Mouse (Mus musculus) brain, embryonic 14.5 days (tissue): ENCODE data around the gene Pgam5. TPM values are rescaled to one million over a fixed set of nuclear protein-coding genes. Genes with fewer than 3 reads are reported as not detected.
A peak's percentile ranks its signal among the peaks of the same experiment; 100 is the strongest.

Source experiments
- DNase-seq: peaks from one replicate; pipeline ENCODE4 v3.0.0-alpha.2; 2011; ENCODE audit warnings: low read depth
- CTCF ChIP-seq: fragments of 200-500 bp; IDR thresholded peaks from 2 replicates; pipeline ENCODE4 v1.5.1; 2012; ENCODE audit warnings: inconsistent platforms, mild to moderate bottlenecking, moderate library complexity, borderline replicate concordance; ENCODE audit not compliant: insufficient read depth, insufficient read length; ENCODE audit errors: extremely low read depth
- POLR2A ChIP-seq: fragments of 200-500 bp; IDR thresholded peaks from 2 replicates; pipeline ENCODE4 v1.6.1; 2012; ENCODE audit warnings: mild to moderate bottlenecking, inconsistent platforms, borderline replicate concordance; ENCODE audit not compliant: poor library complexity, insufficient read depth, insufficient read length, severe bottlenecking; ENCODE audit errors: extremely low read depth
- polyA plus RNA-seq: library from polyadenylated mRNA; depleted of rRNA; stranded (reverse); fragments of >200 nt; gene quantifications from 2 replicates; pipeline ENCODE4 v1.2.3, GENCODE M21; 2012; rRNA removed

Gene Pgam5
- polyA plus RNA-seq: 55.4 and 55.9 TPM in 2 replicates

- TF ChIP-seq POLR2A (peak; percentile 82), CTCF (peak; percentile 86)
- DNase-seq: peak; percentile 95
Observed at GRCm38 (mm10) chr5:110269141-110270101, at the start of gene Pgam5. Gene Pgam5, minus strand, starts transcription at chr5:110269913.

DNA sequence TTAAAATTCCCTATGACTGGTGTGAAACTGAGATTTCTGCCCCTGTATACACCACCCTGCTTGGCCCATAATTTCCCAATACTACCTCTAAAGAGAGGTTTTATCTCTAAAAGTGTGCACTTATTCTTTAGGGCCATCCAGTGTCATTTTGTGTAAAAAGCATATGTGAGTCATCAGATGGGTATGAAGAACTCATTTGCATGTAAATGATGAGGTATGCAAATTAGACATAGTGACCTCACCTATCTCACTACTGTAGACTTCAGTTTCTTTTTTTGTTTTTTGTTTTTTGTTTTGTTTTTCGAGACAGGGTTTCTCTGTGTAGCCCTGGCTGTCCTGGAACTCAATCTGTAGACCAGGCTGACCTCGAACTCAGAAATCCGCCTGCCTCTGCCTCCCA lies 43.4 kb upstream of the Pgam5 start:
- DNase-seq: no peak
- TF ChIP-seq CTCF: no peak
- no peak for TF ChIP-seq POLR2A

DNA sequence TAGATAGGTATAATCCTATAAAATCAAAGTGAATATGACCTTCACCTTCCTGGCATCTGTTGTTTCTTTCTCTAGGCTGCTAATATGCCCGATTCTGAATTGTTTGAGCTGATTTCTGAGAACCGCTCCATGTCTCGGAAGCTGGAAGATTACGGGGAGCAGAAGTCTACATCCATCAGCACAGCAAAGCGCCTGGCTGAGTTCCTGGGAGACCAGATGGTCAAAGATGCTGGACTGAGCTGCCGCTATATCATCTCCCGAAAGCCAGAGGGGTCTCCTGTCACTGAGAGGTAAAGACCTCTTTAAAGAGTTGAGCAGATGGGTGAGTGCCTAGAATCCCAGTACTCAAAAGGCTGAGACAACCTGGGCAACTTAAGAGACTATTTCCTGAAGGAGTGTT lies 39.1 kb upstream of the Pgam5 start:
- no peak for DNase-seq
- no peak for TF ChIP-seq CTCF

DNA sequence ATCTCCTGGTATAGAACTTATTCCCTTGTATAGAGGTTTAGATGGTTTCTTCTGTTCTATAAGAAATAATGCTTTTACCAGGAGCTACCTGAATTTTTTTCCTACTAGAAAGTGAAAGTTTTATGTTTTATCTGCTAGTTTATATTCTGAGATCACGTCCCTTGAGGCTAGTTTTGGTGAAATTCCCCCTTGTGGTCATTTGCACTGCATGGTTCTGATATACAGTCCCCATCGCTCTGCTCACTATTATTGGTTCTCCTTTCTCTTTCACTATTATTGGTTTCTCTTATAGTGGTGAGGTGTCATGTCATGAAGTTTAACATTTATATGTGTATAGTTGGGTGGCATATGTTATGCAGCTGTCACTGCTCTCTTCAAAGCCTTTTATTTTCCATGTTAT lies 30.9 kb upstream of the Pgam5 start:
- DNase-seq: no peak
- no peak for TF ChIP-seq CTCF
- TF ChIP-seq POLR2A: no peak

GRCm38 (mm10) chr5:110296637-110297036 lies 26.9 kb upstream of the Pgam5 start:
- DNase-seq: no peak
- TF ChIP-seq CTCF: no peak
- no peak for TF ChIP-seq POLR2A

- DNase-seq: no peak
- TF ChIP-seq CTCF (no peak), POLR2A (no peak)
Observed at GRCm38 (mm10) chr5:110291649-110292048, 21.9 kb upstream of the Pgam5 start.

- TF ChIP-seq POLR2A: no peak
- no peak for TF ChIP-seq CTCF
- no peak for DNase-seq
Observed at GRCm38 (mm10) chr5:110287084-110287475, 17.4 kb upstream of the Pgam5 start.

GRCm38 (mm10) chr5:110286446-110287083 lies 16.9 kb upstream of the Pgam5 start:
- DNase-seq: no peak
- TF ChIP-seq POLR2A: no peak
- no peak for TF ChIP-seq CTCF

- peak; percentile 18; the same call in 1 of the 2 replicates for TF ChIP-seq POLR2A
- no peak for TF ChIP-seq CTCF
- peak; percentile 96 for DNase-seq
Observed at GRCm38 (mm10) chr5:110285770-110286445, 16.2 kb upstream of the Pgam5 start, which contains the start of the genes Pxmp2 and Pole. Gene Pxmp2, minus strand, starts transcription at chr5:110286186. Gene Pole, plus strand, starts transcription at chr5:110286306.

DNA sequence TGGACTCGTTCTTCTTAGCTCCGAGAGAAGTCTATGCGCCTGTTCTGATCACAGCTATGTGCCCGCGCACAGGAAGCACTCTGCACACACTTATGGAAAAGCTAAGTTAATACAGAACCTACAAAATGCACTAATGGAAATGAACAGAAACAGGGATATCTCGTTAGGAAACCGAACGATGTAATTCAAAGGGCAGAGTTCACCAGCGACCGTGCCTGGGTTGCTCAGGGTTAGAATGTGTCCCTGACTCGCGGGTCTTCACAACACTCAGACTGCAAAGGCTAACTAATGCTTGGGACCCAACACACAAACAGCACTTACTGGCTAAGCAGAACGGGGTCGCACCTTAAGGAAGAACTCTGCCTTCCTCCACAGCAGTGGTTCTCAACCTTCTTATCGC lies 15.4 kb upstream of the Pgam5 start:
- DNase-seq: peak; percentile 2
- TF ChIP-seq POLR2A (no peak), CTCF (no peak)

DNA sequence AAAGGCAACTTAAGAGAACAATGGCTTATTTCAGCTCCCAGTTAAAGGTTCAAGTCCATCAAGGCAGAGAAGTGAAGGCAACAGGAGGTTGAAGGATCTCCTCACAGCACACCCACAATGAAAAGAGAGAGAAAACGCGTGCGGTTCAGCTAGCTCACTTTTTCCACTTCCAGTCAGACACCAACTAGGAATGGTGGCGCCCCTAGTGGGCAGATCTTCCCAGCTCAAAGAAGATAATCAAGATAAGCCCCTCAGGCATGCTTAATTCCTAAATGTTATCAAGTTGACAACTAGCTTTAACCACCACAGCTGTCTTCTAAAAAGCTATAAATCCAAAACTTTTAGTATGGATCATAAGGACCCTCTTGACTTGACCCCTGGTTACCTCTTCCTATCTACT lies 14.8 kb upstream of the Pgam5 start:
- peak; percentile 43 for DNase-seq
- TF ChIP-seq CTCF (peak; percentile 54; the same call in 1 of the 2 replicates), POLR2A (no peak)
